Mouse (Mus musculus) cerebellum, postnatal 10 days (tissue): ENCODE data around the gene Coch.
A peak's percentile ranks its signal among the peaks of the same experiment; 100 is the strongest.
"Not testable (repeated sequence)": the region's sequence is repeated elsewhere in the genome, so short reads cannot be mapped to it uniquely, and the experiment has no call there.

ENCODE experiments used
- DNase-seq, 2 experiments: peaks; one replicate each; pipeline ENCODE4 v3.0.0; 2021; ENCODE audit warnings: mixed read lengths in 2 of 2

The Coch gene

DNA sequence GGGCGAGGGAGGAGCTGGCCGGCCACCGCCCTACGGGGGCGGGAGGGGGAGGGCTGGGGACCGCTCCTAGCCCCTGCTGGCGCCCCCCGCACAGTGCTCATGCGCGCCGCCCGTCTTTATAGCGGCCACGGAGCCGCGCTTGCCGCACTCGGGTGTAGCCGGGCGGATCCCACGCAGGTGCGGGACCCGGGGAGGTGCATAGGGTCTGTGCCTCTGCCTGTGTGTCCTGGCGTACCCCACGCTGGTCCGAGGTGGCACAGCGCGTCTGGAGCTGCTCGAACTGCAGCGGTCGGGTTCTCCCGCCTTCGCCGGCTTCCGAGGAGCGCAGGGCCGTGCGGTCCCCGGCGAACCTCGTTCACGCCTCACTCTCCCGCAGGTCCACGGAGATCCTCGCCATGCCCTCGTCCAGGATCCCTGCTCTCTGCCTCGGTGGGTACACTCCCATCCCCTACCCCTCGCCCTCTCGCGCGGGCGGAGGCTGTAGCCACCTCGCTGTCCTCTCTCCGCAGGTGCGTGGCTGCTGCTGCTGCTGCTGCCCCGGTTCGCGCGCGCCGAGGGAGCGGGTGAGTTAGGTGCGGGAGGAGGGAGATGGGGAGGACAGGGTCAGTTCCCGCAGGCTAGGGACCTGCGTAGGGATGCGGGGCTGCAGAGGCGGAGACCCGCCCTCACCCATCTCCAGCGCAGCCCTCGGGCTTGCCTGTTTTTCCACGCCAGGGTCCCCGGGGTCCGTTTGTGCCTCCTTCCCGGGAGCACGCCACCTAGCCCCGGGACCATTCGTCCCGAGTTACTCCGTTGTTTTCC is at the start of gene Coch:
Gene Coch, plus strand, starts transcription at position 113 of the 801 bp plus-strand sequence.
- DNase-seq = peak; percentile 41 to 46

DNA sequence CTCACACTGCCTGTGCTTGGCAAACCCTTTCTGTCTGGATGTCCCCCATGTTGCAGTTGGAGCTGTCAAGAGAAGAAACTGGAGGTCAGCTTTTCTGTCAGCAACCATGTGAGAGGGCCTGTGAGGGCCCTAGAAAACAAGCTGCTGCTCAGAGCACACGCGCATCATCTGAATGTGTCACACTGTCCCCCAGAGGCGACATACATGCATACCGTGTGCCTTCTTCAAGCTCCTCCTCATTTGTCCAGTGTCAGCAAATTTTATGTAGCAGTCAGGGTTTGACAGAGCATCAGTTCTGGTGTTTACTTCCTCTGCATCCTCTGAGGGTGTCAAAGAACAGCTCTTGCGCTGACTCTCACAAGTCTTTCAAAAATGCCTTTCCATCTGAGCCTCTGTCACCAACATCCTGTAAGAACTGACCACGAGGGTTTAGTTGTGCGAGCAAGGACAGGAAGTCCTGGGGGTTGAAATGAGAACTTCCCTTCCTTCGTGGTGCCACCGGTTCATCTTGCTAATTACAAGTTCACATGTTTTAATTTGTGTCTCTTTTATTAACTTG is 49.7 kb upstream of the Coch start:
- no peak for DNase-seq

DNA sequence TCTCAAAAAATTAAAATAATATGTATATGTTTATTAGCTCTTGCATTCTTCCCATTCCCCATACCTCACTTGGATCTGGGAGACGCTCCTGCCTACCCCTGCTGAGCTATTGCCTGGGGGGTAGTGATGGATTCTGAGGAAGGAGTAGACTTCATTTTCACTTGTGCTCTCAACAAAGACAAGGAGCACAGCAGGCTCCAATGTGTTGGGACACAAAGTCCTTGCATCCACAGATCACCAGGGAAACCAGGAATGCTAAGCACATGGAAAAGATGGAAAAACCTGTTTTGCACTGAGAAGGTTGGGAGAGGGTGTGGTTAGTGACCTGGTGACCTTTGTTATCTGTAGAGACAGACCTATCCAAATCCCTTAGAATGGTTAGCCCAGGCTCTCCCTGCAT is 38.1 kb upstream of the Coch start:
- no peak for DNase-seq

DNA sequence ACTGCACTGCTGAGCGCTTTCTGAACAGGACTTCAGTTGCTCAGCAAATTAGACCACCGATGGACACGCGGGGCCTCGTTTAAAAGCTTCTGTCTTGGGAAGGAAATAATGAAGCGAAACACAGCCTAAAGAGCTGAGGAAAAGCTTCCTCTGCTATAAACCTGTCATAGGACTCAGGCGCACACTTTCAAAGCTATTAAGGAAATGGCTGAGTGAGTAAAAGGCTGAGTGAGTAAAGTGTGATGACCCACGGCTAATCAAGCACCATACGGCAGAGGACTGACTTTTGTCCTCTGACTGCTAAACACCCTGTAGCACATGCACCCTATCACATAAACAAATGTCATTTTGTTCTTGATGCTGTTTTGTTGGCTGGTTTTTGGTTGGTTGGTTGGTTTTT is 31.7 kb upstream of the Coch start:
- no peak for DNase-seq

DNA sequence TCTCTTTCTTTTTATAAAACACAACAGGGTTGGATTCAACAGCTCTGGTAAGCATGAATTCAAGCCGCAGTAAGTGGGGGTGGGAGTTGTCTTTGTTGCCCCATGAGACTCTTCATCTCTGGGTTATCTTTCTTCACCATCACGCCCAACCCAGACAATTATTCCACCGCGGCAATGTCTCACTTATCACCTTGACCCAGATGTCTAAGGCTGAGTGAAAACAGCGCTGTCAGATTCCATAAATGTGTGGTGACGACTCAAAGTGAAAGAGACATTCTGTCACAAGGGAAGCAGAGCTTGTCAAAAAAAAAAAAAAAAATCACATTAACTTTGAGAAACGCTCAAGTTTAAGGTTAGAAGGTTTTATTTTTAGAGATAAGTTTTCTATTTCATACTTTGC is 25.9 kb upstream of the Coch start:
- no peak for DNase-seq

DNA sequence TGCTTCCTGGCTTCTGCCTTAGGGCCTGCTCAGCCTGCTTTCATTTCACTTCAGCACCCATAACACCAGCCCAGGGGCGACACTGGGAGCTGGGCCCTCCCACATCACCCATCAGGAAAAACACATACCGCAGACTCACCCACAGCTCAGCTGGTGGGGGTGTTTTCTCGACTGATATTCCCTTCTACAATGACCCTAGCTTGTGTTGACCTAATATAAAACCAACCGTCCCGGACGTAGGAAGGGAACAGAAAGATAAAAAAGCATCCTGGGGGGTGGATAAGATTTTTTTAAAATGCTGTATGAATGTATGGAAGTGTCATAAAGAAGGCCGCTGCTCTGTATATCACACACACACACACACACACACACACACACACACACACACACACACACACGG is 23.7 kb upstream of the Coch start:
- DNase-seq = no peak

DNA sequence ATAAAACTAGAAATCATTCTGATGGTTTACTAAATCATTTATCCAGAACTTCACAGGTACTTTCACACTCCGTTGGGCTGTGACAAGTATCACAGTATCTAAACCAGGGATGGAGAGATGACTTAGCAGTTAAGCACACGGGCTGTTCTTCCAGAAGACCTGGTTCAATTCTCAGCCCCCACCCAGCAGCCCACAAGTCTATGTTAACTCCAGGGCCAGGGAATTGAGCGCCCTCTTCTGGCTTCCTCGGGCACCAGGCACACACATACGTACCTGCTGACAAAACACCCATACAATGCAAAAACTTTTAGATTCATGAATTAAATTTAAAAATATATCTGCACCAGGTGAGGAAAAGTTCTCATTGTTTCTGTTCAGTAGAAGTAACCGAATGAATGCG is 23.2 kb upstream of the Coch start:
- DNase-seq = peak in 1 of 2 experiments; percentile 5

DNA sequence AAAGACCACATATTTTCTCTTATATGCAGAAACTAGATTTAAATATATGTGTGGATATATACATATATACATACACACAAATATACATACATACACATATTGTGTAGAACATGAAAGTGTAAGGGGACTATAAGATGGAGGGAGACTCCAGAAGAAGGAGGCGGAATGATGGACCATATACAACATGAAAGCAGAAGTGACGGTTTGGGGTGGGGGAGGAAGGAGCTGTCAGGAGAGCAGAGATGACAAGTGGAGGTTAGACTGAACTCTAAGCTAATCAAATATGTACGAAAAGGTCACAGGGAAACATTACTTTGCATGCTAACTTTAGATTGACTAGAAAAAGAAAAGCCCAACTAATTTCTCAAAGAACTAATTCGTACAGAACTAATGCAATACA is 20.5 kb upstream of the Coch start:
- DNase-seq = no peak

DNA sequence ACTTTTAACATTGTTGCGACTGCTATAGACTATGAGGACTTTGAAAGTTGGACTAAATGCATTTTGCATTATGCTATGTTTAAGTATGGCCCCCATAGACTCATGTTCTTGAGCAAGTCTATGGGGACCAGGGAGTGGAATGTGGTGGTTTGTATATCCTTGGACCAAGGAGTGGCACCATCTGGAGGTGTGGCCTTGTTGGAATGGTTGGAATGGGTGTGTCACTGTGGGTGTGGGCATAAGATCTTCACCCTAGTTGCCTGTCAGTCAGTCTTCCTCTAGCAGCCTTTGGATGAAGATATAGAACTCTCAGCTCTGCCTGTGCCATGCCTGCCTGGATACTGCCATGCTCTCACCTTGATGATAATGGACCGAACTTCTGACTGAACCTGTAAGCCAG is 15.3 kb upstream of the Coch start:
- not testable (repeated sequence) for DNase-seq

DNA sequence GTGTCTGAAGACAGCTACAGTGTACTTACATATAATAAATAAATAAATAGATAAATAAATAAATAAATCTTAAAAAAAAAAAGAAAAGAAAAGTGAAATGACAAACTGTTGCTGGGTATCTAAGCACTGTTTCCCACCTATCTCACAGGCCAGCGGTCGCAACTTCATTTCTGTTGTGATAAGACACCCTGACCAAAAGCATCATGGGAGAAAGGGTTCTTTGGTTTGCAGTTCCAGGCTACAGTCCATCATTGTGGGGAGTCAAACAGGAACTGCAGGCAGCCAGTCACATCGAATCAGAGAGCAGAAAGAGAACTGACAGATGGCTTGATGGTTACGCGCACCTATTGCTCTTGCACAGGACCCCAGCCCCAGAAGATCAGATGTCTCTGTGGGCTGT is 3.9 kb upstream of the Coch start:
- no peak for DNase-seq

DNA sequence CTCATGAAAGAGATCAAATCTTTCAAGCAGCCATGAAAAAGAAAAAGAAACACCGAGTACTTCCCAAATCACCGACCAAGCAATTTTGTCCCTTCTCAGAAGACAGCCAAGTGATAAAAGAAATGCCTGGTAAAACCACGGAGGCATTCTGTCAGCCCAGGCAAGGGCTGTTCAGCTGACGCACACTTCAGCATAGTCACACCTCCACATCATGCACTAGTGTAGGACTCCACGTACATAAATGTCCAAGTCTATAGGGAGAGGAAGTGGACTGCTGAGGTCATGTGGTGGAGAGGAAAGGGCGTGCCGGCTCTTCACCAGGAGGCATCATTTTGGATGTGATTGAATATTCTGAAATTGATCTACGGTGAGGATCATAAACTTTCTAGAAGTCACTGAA is 1.2 kb upstream of the Coch start:
- no peak for DNase-seq

DNA sequence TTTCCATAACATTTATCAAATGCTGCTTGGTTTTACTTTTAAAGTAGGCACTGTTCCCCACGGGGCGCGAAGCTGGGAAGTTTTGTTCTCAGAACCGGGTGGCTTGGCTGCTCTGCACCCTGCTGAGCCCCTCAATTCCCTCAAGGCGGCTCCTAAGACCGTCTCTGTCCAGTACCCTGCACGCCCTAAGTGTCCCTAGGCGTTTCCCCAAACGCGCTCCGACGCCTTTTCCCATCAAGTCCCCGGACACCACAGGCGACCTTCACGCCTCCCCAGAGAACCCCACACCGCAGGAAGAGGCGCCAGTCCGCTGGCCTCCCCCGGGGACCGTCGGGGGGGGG is 283 bp upstream of the Coch start:
- DNase-seq = no peak

DNA sequence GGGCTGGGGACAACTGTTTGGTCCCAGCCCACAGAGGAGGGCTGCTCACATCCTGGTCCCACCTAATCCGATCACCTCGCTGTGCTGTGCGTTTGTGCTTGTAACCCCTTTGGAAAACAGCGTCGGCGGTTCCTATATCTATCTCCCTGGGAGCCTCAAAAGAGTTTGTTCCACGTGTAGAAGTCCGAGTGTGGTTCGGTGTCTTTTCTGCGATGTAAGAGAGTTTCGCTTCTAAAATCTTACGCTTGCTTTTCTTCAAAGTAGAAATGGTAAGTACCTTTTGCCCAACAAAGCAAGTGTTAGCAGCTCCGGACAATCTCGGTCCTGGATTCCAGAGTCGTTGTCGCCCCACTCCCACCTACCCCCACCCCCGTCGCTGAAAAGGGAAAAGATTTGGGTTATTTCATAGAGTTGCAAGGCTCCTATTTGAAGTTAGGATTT is 909 bp downstream of the Coch start:
- DNase-seq = no peak

DNA sequence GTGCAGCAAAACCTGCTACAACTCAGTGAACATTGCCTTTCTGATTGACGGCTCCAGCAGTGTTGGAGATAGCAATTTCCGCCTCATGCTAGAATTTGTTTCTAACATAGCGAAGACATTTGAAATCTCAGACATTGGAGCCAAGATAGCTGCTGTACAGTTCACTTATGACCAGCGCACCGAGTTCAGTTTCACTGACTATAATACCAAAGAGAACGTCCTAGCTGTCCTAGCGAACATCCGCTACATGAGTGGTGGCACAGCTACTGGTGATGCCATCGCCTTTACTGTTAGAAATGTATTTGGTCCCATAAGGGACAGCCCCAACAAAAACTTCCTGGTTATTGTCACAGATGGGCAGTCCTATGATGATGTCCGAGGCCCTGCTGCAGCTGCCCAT is 10.2 kb downstream of the Coch start:
- no peak for DNase-seq

DNA sequence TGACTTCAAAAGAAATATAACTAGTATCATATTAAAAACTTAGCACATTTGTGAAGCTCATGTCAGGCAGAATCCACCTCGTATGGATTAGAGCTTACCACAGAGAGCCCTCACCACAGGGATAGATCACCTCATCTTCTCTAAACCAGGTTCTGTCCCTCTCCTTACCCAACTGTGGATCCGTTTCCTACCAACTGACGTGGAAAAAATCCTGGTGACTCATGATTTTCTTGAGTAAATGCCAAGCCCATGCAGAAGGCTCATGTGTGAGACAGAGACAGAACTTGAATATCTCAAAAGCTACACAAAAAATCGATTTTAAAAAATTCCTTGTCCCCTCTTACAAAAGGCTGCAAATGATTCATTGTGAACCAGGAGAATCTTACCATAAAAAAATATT is 13.0 kb downstream of the Coch start:
- peak; percentile 16 to 47 for DNase-seq

DNA sequence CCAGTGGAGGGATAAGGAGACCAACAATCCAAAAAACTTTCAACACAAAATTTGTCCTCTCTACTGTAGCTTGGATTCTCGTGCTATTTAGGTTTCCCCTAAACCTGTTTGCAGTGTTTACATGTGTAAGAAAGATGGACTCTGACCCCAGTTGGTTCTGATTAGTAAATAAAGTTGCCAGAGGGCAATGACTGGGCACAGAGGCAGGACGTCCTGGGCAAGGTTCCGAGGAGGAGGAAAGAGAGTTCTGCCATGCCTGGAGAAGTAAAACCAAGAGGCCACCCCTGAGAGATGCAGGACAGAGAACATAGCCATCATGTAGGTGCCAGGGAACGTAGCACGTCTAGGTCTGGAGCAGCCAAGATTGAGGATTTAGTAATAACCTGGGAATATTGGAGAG is 19.2 kb downstream of the Coch start:
- no peak for DNase-seq

DNA sequence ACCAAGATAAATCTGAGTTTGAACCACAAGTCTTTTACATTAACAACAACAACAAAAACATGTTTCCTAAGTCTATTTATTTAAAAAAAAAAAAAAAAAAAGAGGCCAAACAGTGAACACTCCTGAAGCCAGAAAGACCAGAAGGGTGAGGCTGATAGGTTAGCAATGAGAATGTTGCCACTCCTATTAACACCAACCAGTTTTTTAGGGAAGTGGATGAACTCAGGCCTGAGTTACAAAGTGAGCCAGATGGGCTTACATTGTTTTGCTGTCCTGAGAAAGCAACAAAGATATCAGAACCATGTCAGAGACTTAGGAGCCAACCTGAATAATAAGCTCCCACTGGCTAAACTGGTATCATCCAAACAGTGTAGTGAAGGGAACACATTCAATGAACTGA is 27.4 kb downstream of the Coch start:
- DNase-seq = no peak

DNA sequence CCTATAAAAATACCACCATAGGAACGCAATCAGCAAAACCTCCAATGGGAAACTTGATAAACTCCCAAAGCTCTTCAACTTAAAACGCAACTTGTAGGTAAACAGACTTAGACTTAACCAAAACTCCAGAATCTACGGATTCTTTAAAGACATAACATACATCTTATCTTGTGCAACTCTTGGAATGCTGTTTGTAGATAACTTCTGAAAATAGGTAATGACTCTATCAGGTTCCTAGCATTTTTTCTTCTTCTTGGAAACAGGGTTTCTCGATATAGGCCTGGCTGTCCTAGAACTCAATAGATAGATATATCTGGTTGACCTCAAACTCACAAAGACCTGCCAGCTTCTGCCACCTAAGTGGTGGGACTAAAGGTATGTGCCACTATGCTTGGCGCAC is 28.0 kb downstream of the Coch start:
- no peak for DNase-seq

DNA sequence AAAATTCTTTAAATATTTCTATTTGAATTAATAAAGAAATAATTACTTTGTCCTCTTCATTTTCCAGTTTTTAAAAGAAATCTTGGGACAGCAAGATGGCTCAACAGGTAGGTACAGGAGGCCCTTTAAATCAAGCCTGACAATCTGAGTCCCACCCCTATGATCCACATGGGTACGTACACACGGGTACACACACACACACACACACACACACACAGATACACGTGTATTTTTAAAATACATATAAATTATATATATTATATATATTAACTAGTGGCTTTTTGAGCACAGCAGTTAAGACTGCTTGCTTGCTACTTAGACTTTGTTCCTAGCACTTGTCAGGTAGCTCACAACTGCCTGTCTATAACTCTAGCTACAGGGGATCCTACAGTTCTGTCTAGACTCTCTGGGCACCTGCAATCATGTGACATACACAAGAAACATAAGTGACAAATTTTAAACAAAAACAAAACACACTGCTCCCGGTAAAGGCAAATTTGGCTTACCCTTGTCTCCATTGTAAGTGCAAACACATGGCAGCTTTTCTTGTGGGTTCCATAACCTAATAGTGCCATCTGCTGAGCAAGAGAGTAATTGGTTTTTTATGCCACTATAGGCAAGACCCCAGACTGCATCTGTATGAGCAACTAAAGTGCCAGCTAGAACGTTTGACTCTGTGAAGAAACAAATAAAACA is 29.7 kb downstream of the Coch start:
- peak; percentile 16 to 33 for DNase-seq

DNA sequence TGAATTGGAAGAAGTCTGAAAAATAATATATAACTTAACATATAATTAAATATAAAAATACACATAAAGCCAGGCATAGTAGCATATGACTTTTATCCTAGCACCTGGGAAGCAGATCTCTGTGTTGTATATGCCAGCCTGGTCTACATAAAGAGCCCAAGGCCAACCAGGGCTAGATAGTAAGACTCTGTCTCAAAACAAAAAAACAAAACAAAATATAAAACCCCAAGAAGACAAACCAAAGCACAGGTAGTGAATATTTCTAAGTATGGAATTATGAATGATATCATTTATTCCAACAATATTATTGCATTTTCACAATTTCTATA is 30.2 kb downstream of the Coch start:
- no peak for DNase-seq

DNA sequence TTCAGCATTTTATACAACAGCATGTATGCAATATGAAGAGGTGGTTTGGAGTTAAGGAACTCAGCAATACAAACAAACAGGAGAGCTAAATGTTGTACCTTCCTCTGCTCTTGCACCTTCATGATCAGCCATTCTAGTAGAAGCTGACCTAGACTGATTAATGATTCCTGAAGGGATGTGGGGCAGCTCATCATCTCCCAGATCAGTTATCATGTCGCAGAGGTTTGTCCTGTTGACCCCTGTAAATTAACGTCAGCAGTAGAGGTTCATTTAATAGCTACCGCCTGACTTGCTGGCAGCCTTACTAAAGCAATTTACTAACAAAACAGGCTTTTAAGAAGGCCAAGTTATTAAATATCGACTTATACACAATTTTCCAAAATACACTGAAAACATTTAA is 40.3 kb downstream of the Coch start:
- DNase-seq = no peak

DNA sequence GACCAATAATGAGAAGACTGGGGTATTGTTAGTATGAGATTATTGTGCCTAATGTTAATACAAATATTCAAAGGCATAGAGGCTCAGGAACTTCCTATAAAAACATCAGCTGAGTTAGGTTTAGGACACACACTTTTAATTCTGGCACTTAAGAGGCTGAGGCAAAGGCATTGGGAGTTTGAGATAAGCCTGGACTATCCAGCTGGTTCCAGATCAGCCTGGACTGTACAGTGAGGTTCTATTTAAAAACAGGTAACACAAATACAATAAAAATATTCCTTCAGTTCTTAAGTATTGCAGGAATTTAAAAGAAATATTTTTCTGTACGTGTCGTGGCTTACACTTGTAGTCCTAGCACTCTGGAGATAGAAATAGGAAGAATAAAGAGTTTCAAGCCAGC is 43.1 kb downstream of the Coch start:
- DNase-seq = no peak

DNA sequence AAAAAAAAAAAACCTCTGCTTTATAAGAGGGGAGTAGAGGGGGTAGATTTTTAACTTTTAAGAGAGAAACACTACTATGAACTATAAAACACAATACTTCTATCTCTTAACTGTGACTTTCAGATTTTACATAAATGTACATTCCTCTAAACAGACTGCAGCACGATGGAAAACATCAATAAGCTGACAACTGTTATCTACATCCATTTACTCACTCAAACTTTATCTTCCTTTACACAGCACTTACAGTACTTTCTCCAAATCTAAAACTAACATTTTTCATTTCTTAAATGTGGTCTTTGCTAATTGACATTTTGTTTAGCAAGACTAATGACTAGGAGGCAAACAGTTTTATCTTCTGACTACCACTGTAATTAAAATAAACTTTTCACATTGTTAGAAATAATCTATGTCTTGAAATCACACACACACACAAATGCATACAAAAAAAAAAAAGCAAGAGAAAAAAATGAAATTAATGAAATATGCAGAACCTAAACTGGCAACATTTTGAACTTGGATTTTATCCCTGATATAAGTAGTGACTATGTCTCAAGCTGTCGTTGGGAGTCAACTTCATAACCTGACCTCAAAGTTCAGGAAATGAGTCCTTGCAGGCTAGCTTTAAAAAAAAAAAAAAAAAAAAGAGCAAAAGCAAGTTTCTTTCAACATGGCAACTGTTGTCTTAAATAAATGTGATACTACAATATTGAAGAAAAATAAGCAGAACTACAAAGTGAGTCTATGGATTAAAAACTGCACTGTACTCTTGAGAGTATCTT is 43.7 kb downstream of the Coch start:
- no peak for DNase-seq

DNA sequence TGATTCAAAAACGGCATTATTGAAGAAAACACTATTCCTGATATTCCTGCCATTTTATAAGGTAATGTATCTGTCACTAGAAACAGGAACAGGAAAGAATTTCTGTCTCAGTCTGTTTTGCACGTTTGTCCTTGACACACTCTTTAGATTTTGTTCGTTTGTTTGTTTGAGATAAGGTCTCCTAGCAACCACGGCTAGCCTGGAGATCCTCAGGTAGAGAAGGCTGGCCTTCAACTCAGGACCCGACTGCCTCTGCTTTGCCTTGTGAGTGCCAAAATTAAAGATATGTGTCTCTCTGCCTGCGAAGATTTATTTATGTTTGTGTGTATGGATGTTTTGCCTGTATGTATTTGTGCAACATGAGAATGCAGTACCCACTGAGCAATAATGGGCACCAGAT is 48.7 kb downstream of the Coch start:
- no peak for DNase-seq
